Mouse (Mus musculus): ENCODE measurements at regions not wholly inside any gene's neighbourhood (a gene's known extent, or its start where the extent isn't known, plus 50 kb on each side); places are given as distances from the start of the nearest gene placed in this dataset.
A peak's percentile ranks its signal among the peaks of the same experiment; 100 is the strongest.

GRCm38 (mm10) chr1:57470356-57470755, 63.5 kb upstream of the Tyw5 start:
- no peak for DNase-seq (ENCODE audit: extremely low spot score in 1 of 2, low spot score in 2 of 2)
- intact Hi-C loops (cut with DNase I), result no loop called here

DNA sequence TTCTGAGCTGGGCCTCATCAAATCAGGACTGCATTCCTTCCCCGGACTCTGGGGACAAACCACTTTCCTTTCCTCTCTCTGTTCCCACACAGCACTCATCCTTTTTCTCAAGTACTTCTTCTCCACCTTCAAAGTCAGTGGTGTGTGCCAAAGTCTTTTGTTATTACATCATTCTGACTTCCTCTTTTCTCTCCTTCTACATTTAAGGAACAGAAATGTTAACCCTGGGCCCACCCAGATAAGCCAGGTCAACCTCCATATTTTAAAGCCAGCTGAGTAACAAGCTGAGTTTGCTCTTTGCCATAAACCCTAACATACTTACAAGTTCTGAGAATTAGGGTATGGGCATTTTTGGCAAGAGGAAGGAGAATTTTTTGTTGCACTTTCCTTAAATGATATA, 65.3 kb upstream of the Tyw5 start:
- DNase-seq (ENCODE audit: extremely low spot score in 1 of 2, low spot score in 2 of 2), result no peak
- intact Hi-C loops (cut with DNase I), result no loop called here

DNA sequence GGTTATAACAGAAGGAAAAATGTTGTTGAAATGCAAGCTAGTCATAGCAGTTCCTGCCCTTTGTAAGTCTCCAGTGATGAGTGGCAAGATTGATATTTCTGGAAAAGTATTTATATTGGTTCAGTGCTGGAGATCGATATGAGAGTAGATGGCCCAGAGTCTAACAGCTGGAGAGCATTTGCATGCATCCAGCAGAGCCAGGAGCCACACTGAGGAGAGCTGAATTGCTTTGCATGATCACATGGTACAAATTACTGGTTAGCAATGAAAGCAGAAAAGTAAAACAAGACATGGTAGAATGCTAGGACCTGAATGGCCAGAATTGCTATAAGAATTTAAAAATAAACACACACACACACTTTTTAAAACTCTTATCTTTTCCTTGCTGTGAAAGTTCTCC, 70.8 kb upstream of the Tyw5 start:
- DNase-seq (ENCODE audit: extremely low spot score in 1 of 2, low spot score in 2 of 2), result no peak
- intact Hi-C loops (cut with DNase I), result no loop called here

- intact Hi-C loops (cut with DNase I), result no loop called here
- DNase-seq (ENCODE audit: extremely low spot score in 1 of 2, low spot score in 2 of 2), result no peak
Measured at GRCm38 (mm10) chr1:57478151-57478550, 71.2 kb upstream of the Tyw5 start.

DNA sequence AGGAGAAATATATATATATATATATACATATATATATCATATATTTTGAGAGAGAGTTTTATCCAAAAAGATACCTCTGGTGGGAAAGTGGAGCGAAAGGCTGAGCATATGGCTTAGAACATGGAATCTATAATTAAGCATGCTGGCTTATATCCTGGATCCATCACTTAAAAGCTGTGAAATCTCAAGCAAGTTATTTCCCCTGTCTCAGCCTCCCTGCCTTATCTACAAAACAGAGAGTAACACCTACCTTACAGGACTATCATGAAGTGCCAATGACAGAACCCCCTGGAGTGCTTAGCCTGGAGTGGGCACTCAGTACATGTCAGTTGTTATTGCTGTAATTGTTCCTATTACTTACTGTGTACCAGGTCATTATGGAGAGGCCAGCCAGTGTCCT, 71.9 kb upstream of the Tyw5 start:
- intact Hi-C loops (cut with DNase I), result no loop called here
- no peak for DNase-seq (ENCODE audit: extremely low spot score in 1 of 2, low spot score in 2 of 2)

GRCm38 (mm10) chr1:57479566-57479965, 72.7 kb upstream of the Tyw5 start:
- DNase-seq (ENCODE audit: extremely low spot score in 1 of 2, low spot score in 2 of 2), result no peak
- intact Hi-C loops (cut with DNase I), result no loop called here

DNA sequence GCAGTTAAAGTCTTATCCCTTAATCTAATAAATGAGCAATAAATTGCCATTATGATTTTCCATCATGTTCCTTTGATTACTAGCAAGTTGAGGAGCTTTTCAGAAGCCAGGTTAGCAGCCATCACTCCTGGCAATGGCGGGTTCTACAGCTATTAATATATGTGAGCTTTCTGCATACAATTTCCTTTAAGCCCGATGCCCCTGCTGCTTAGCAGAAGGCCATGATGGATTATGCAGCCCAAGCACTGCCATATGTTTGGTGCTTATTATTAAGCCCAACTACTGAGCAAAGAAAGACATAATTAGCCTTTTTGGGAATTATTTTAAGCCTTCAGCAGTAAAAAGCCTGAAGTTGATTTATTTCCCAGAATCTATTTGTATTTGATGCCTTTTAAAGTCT, 82.3 kb upstream of the Tyw5 start:
- DNase-seq (ENCODE audit: extremely low spot score in 1 of 2, low spot score in 2 of 2), result no peak

GRCm38 (mm10) chr1:57489588-57489987, 82.7 kb upstream of the Tyw5 start:
- DNase-seq (ENCODE audit: extremely low spot score in 1 of 2, low spot score in 2 of 2), result no peak
- intact Hi-C loops (cut with DNase I), result no loop called here

More for the DNA sequence above, 82.3 kb upstream of the Tyw5 start:
- intact Hi-C loops (cut with DNase I), result no loop called here

- DNase-seq (ENCODE audit: extremely low spot score in 1 of 2, low spot score in 2 of 2), result no peak
- intact Hi-C loops (cut with DNase I), result no loop called here
Measured at GRCm38 (mm10) chr1:57490021-57490420, 83.1 kb upstream of the Tyw5 start.

DNA sequence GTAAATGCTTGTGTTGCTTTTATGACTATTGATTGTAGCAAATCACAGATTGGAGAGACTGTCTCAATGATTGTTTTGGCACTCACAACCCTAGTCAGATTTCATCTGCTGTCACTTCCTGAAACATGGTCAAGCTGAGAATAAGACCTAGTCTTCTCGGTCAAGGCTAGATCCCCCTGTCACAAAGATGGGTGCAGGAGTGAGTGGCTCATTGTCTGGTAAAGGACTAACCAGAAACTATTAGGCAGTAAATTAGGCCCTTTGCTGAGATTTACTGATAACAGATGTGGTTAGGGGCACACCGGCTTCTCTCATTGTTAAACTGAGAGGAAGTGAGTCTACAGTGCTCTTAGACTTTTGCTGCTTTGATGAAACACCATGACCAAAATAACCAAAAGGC, 85.8 kb upstream of the Tyw5 start:
- no peak for DNase-seq (ENCODE audit: extremely low spot score in 1 of 2, low spot score in 2 of 2)
- intact Hi-C loops (cut with DNase I), result no loop called here

GRCm38 (mm10) chr1:57497489-57498037, 90.7 kb upstream of the Tyw5 start:
- intact Hi-C loops (cut with DNase I), result no loop called here
- DNase-seq (ENCODE audit: extremely low spot score in 1 of 2, low spot score in 2 of 2), result no peak

GRCm38 (mm10) chr1:57510359-57511120, 103.6 kb upstream of the Tyw5 start:
- intact Hi-C loops (cut with DNase I), result no loop called here
- no peak for DNase-seq (ENCODE audit: extremely low spot score in 1 of 2, low spot score in 2 of 2)

DNA sequence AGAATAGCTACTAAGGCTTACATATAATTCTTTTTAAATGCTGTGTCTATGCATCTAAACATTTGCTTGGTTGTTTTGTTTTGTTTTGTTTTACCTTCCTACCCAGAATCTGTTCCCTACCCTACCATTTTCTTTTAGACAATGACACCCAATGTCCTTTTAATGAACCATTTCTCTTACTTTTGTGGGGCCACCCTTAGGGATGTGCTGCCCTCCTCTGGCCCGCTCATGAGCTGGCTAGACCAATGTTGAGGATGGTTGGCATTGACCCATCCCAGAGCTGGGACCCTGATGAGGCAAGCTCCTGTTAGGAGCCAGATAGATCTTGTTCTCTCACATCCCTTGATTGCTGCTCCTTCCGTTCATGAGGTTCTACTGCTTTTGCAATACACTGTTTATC, 105.0 kb upstream of the Tyw5 start:
- intact Hi-C loops (cut with DNase I), result no loop called here
- DNase-seq (ENCODE audit: extremely low spot score in 1 of 2, low spot score in 2 of 2), result no peak

DNA sequence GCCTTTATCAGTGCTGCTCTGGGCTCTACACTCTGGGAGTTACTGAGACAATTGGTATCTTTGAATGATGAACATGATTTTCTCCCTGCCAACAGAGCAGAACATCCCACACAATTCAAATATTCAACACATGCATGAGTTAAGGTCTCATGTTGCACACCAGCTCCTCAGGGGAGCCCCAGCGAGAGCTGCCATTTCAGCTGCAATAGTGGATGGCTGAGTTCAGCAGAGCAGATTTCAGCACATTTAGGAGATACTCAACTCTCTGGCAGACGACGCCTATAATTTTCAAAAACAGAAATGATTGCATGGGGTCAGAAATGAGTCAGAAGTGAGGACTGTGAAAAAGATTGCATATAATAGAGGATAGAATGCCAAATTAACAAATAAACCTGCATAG, 105.6 kb upstream of the Tyw5 start:
- intact Hi-C loops (cut with DNase I), result no loop called here
- DNase-seq (ENCODE audit: extremely low spot score in 1 of 2, low spot score in 2 of 2), result no peak

- DNase-seq (ENCODE audit: extremely low spot score in 1 of 2, low spot score in 2 of 2), result no peak
- intact Hi-C loops (cut with DNase I), result no loop called here
Measured at GRCm38 (mm10) chr1:57525965-57526364, 119.1 kb upstream of the Tyw5 start.

DNA sequence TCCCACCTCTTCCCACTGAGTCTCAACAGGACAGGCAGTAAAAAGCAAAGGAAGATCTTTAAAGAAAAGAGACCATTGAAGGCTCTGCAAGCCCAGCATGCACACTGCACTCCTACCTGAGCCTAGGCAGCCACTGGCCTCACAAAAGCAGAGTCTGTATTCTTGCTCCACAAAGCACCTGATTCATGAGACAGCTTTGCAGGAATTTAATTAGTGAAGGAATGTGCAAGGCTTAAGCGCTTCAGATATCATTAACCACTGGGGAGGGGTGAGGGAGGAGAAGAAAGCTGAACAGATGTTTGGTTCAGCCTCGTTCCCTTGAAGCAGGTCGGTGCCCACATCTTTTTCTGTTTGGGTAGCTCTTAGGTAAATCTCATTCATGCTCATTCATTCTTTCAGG, 121.8 kb upstream of the Tyw5 start:
- intact Hi-C loops (cut with DNase I), result no loop called here
- DNase-seq (ENCODE audit: extremely low spot score in 1 of 2, low spot score in 2 of 2), result no peak

- intact Hi-C loops (cut with DNase I), result no loop called here
- no peak for DNase-seq (ENCODE audit: extremely low spot score in 1 of 2, low spot score in 2 of 2)
Measured at GRCm38 (mm10) chr1:57529320-57529719, 122.4 kb upstream of the Tyw5 start.

GRCm38 (mm10) chr1:57537369-57537768, 130.5 kb upstream of the Tyw5 start:
- DNase-seq (ENCODE audit: extremely low spot score in 1 of 2, low spot score in 2 of 2), result peak in 1 of 2 experiments; percentile 21

DNA sequence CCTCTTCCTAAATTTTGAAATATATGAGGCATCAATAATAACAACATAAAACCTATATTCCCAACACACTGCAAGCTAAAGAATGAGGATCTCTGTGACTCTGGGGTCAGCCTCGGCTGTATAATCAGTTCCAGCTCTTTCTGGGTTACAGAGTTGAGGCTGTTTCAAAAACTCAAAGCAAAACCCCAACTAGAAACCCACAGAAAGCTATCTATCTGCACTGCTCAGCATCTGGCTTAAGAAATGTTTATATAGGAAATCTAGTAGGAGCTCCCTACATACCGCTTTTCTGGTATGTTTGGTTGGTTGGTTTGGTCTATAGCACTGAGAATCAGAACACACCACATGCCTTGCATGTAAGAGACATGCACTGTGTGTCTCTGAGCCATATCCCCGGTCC, 137.8 kb upstream of the Tyw5 start:
- intact Hi-C loops (cut with DNase I), result no loop called here
- no peak for DNase-seq (ENCODE audit: extremely low spot score in 1 of 2, low spot score in 2 of 2)

More at GRCm38 (mm10) chr1:57537369-57537768, 130.5 kb upstream of the Tyw5 start:
- intact Hi-C loops (cut with DNase I), result no loop called here

DNA sequence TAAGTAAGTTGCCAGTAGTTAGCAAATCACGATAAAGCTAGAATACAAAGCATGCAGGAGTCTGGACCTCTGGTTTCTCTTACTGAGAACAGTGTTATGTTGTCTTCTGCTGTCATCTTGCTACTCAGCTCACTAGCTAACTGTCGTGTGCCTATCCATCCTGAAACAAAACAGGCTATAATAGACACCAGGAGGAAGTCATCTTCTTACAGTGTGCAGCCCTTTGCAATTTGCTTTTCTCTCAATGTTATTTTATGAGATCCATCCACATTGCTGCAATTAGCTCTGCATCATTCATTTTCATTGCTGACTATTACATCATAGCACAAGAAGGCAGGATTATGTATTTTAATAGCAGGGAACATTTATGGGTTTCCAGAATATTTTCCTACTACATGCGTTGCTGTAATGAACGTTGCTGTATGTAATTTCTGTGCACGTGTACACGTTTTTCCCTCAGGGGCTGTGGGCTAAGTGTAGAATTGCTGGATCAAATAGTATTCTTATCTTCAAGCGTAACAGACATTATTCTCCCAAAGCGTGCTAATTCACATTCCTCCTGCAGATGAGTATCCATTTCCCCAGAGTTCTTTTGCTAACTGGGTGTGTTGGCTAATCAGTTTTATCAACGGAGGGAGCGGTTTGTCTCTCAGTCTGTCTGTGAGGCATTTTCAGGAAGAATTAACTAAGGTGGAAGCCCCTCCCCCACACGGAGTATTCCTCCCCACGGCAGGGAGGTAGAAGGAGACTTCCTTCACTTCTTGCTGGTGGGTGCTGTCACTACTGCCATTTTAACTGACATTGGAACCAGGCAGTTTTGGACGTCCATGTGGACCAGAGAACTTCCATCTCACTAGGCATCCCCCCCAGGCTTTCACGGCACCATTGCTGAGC, 139.1 kb upstream of the Tyw5 start:
- no peak for DNase-seq (ENCODE audit: extremely low spot score in 1 of 2, low spot score in 2 of 2)
- intact Hi-C loops (cut with DNase I), result no loop called here

Measured in left cerebral cortex, postnatal 10 days (tissue).